Mouse (Mus musculus): ENCODE measurements around the gene Bmp2.

The Bmp2 gene

GRCm38 (mm10) chr2:133552031-133552841 is at the start of gene Bmp2:
Gene Bmp2 (plus strand): TSS chr2:133552159.
- peak; percentile 81 for DNase-seq

- DNase-seq, result no peak
Measured at GRCm38 (mm10) chr2:133505678-133506077, 46.3 kb upstream of the Bmp2 start.

- DNase-seq, result no peak
Measured at GRCm38 (mm10) chr2:133507045-133507444, 44.9 kb upstream of the Bmp2 start.

GRCm38 (mm10) chr2:133509141-133509540 is 42.8 kb upstream of the Bmp2 start:
- DNase-seq, result no peak

- DNase-seq, result no peak
Measured at GRCm38 (mm10) chr2:133511011-133511779, 40.8 kb upstream of the Bmp2 start.

GRCm38 (mm10) chr2:133516331-133517046 is 35.5 kb upstream of the Bmp2 start:
- DNase-seq, result no peak

GRCm38 (mm10) chr2:133517867-133518266 is 34.1 kb upstream of the Bmp2 start:
- DNase-seq, result no peak

- DNase-seq, result no peak
Measured at GRCm38 (mm10) chr2:133521193-133521592, 30.8 kb upstream of the Bmp2 start.

GRCm38 (mm10) chr2:133522121-133522520 is 29.8 kb upstream of the Bmp2 start:
- peak; percentile 69 for DNase-seq

GRCm38 (mm10) chr2:133525621-133526181 is 26.3 kb upstream of the Bmp2 start:
- DNase-seq, result no peak

- no peak for DNase-seq
Measured at GRCm38 (mm10) chr2:133529396-133529795, 22.6 kb upstream of the Bmp2 start.

GRCm38 (mm10) chr2:133533073-133533472 is 18.9 kb upstream of the Bmp2 start:
- no peak for DNase-seq

- no peak for DNase-seq
Measured at GRCm38 (mm10) chr2:133535481-133535880, 16.5 kb upstream of the Bmp2 start.

- DNase-seq, result no peak
Measured at GRCm38 (mm10) chr2:133536812-133537211, 15.1 kb upstream of the Bmp2 start.

GRCm38 (mm10) chr2:133540702-133541101 is 11.3 kb upstream of the Bmp2 start:
- no peak for DNase-seq

GRCm38 (mm10) chr2:133550238-133550682 is 1.7 kb upstream of the Bmp2 start:
- peak; percentile 76 for DNase-seq

- DNase-seq, result peak; percentile 71
Measured at GRCm38 (mm10) chr2:133552842-133553465, 995 bp downstream of the Bmp2 start.

GRCm38 (mm10) chr2:133553911-133554285 is 1.9 kb downstream of the Bmp2 start:
- no peak for DNase-seq

- peak; percentile 68 for DNase-seq
Measured at GRCm38 (mm10) chr2:133554286-133555021, 2.5 kb downstream of the Bmp2 start.

GRCm38 (mm10) chr2:133564248-133564886 is 12.4 kb downstream of the Bmp2 start:
- DNase-seq, result no peak

- no peak for DNase-seq
Measured at GRCm38 (mm10) chr2:133565424-133565823, 13.5 kb downstream of the Bmp2 start.
